Mouse (Mus musculus) midbrain, embryonic 13.5 days (tissue): ENCODE measurements around the gene Tmprss12. TPM values are rescaled to one million over a fixed set of nuclear protein-coding genes. Genes with fewer than 3 reads are reported as not detected.
"Not testable (repeated sequence)": the region's sequence is repeated elsewhere in the genome, so short reads cannot be mapped to it uniquely, and the experiment has no call there.

Experiments used
- ATAC-seq: fragments of 200-750 bp; cut with Nextera tagmentation; 2 replicates; pipeline ENCODE4 v1.8.0; 2017; ENCODE audit warnings: mild to moderate bottlenecking, moderate TSS enrichment, moderate library complexity
- H3K27ac ChIP-seq: fragments of 300-500 bp; sonication (generic); 2 replicates; pipeline ENCODE4 v1.5.1; 2015; ENCODE audit warnings: inconsistent platforms, mild to moderate bottlenecking, moderate library complexity
- H3K27me3 ChIP-seq: fragments of 300-500 bp; sonication (generic); 2 replicates; pipeline ENCODE4 v1.6.1; 2015; ENCODE audit warnings: mild to moderate bottlenecking, inconsistent platforms
- H3K36me3 ChIP-seq: fragments of 300-500 bp; sonication (generic); 2 replicates; pipeline ENCODE4 v1.6.1; 2015; ENCODE audit warnings: mild to moderate bottlenecking, inconsistent platforms
- H3K4me1 ChIP-seq: fragments of 300-500 bp; sonication (generic); replicated peaks from 2 replicates; pipeline ENCODE4 v1.6.1; 2015; ENCODE audit warnings: inconsistent platforms
- H3K4me2 ChIP-seq: fragments of 300-500 bp; sonication (generic); replicated peaks from 2 replicates; pipeline ENCODE4 v1.6.1; 2015; ENCODE audit warnings: moderate library complexity, mild to moderate bottlenecking, inconsistent platforms
- H3K4me3 ChIP-seq: fragments of 300-500 bp; sonication (generic); replicated peaks from 2 replicates; pipeline ENCODE4 v1.5.1; 2015; ENCODE audit warnings: mild to moderate bottlenecking, inconsistent platforms
- H3K9ac ChIP-seq: fragments of 300-500 bp; sonication (generic); replicated peaks from 2 replicates; pipeline ENCODE4 v1.6.1; 2015; ENCODE audit warnings: mild to moderate bottlenecking, inconsistent platforms
- H3K9me3 ChIP-seq: fragments of 300-500 bp; sonication (generic); 2 replicates; pipeline ENCODE4 v1.6.1; 2016; ENCODE audit warnings: mild to moderate bottlenecking, inconsistent platforms
- WGBS: fragments of 180-500 bp; shearing (Covaris S2); methylation state at CpG from one replicate; pipeline ENCODE4 v1.1.7; 2015; 5-methylcytosine and 5-hydroxymethylcytosine counted together
- polyA plus RNA-seq: library from polyadenylated mRNA; unstranded; fragments of >200 nt; fragmentation: Nextera tagmentation; extraction: Ambion mirVana; gene quantifications from 2 replicates; pipeline ENCODE4 v1.2.1, GENCODE M21; 2015

The Tmprss12 gene
- polyA plus RNA-seq, 1 experiment from 2014 or later: not detected

GRCm38 (mm10) chr15:100334629-100335028 is 54.0 kb downstream of the Tmprss12 start, which contains the start of gene Mettl7a3:
Gene Mettl7a3 (plus strand): TSS chr15:100334929.
- H3K4me3 ChIP-seq: no peak within 1 kb of the TSS
- no peak within 1 kb of the TSS for H3K4me2 ChIP-seq
- H3K36me3 ChIP-seq: no peaks in the 10 kb centered on the region
- ATAC-seq: no peak
- 91% methylated on average over 10 of the region's 10 CpGs for WGBS
- H3K4me1 ChIP-seq: no peaks in the 10 kb centered on the region
- H3K9ac ChIP-seq: no peak within 1 kb of the TSS
- H3K27ac ChIP-seq: no peak within 1 kb of the TSS
- no peaks in the 10 kb centered on the region for H3K9me3 ChIP-seq
- no peaks in the 10 kb centered on the region for H3K27me3 ChIP-seq

DNA sequence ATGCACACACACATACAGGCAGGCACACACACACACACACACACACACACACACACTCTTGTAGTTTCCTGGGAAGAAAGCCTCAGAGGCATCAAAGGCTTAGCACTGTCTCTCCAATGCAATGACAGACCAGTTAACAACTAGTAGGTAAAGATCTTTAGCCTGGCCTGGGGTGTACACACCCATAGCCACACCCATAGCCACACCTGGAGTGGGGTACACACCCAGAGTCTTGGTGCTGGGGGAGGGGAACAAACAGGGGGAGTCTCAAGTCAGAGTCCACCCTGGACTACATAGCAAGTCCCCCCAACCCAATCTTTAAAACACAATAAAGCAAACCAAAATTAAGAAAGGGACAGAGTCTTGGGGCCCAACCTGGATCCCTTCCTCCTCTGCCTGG is 56.7 kb downstream of the Tmprss12 start:
- H3K27ac ChIP-seq, H3K9ac ChIP-seq, H3K4me1 ChIP-seq, H3K4me3 ChIP-seq, H3K27me3 ChIP-seq, ATAC-seq, H3K4me2 ChIP-seq, H3K9me3 ChIP-seq, H3K36me3 ChIP-seq: not testable (repeated sequence)

DNA sequence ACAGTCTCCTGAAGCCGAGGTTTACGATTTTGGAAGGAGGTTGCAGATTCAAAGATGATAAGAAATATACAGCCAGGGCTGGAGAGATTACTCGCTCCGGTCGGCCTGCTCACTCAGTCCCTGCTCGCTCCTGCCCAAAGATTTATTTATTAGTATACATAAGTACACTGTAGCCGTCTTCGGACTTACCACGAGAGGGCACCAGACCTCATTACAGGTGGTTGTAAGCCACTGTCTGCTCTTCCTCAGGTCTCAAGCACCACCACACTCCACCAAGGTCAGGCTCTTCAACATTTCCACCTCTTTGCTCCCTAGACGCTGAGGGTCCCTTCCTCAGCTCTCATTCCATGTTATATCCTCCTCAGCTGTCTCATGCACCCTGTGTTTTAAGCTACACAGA is 57.2 kb downstream of the Tmprss12 start:
- not testable (repeated sequence) for H3K4me2 ChIP-seq, H3K36me3 ChIP-seq, H3K4me3 ChIP-seq, H3K9me3 ChIP-seq, H3K27me3 ChIP-seq, H3K4me1 ChIP-seq, H3K9ac ChIP-seq, H3K27ac ChIP-seq
- ATAC-seq: 0 out of 2 replicates have a peak, but pooled peaks have one; percentile 50
- 44% methylated on average over 10 of the region's 10 CpGs for WGBS

DNA sequence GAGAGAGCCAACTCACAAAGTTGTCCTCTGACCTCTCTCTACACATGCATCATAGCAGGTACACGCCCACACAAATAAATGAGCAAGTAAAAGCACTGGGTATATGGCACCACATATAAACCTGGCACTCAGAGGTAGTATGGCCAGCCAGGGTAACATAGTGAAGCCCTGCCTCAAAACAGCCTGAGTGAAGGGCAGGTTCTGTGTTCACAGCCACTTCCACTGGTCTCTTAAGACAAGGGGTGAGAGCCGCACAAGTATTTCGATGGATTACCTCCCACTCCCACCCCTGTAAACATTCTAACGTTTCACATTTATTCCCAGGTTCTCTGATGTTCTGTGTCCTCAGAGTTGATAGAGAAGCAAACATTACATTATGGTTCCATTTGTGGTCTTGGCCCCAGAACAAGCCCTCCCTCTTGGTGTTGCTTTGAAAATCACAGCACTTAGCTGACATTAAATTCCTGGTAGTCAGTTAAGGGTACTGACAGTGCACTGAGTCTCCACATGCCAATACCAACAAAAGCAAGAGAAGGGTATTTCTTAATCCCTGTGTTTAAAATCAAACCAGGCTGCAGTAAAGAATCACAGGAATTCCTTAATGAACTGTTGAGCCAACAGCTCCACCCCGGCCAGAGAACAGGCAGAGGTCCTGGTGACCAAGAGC is 60.8 kb downstream of the Tmprss12 start:
- not testable (repeated sequence) for ATAC-seq, H3K4me3 ChIP-seq, H3K36me3 ChIP-seq, H3K27me3 ChIP-seq, H3K9me3 ChIP-seq, H3K27ac ChIP-seq, H3K4me2 ChIP-seq, H3K9ac ChIP-seq, H3K4me1 ChIP-seq
- WGBS: 76% methylated on average over 4 of the region's 5 CpGs

Other genes starting within 250 kb of the Tmprss12 start
- gene Dip2b, start 242.2 kb upstream of the Tmprss12 start, polyA plus RNA-seq: 21.4 and 24.1 TPM in 2 replicates
- gene Atf1, start 53.0 kb upstream of the Tmprss12 start, polyA plus RNA-seq: 19.6 and 19.9 TPM in 2 replicates
- gene Mettl7a1, start 23.3 kb downstream of the Tmprss12 start, polyA plus RNA-seq: 4.5 and 4.6 TPM in 2 replicates
- not detected in 2 replicates for gene Mettl7a3, start 54.1 kb downstream of the Tmprss12 start, polyA plus RNA-seq
- gene Methig1, start 72.3 kb downstream of the Tmprss12 start, polyA plus RNA-seq: not detected in 2 replicates
- gene Mettl7a2, start 72.4 kb downstream of the Tmprss12 start, polyA plus RNA-seq: not detected in 2 replicates
- not detected in 2 replicates for gene Higd1c, start 83.7 kb downstream of the Tmprss12 start, polyA plus RNA-seq
- gene Gm5475, start 141.3 kb downstream of the Tmprss12 start, polyA plus RNA-seq: 0.08 and 0.11 TPM in 2 replicates
- 21.5 TPM in 2 replicates for gene Slc11a2, start 144.2 kb downstream of the Tmprss12 start, polyA plus RNA-seq
- gene Letmd1, start 188.2 kb downstream of the Tmprss12 start, polyA plus RNA-seq: 55.1 and 55.2 TPM in 2 replicates
- gene Csrnp2, start 214.7 kb downstream of the Tmprss12 start, polyA plus RNA-seq: 44.7 and 45.7 TPM in 2 replicates